Mouse (Mus musculus) lung, adult 18-20 months (tissue): ENCODE measurements around the gene Sorbs2.

Experiments
- DNase-seq, 2 experiments: peaks; one replicate each; pipeline ENCODE4 v3.0.0; 2022; ENCODE audit warnings: mixed read lengths in 2 of 2

Gene Sorbs2

GRCm38 (mm10) chr8:45626406-45626805, 118.8 kb downstream of the Sorbs2 start:
- no peak for DNase-seq

GRCm38 (mm10) chr8:45627246-45628241, 120.0 kb downstream of the Sorbs2 start:
- peak; percentile 29 to 48 for DNase-seq

- no peak for DNase-seq
Observed at GRCm38 (mm10) chr8:45628421-45629065, 121.0 kb downstream of the Sorbs2 start.

GRCm38 (mm10) chr8:45629066-45629430, 121.5 kb downstream of the Sorbs2 start:
- DNase-seq = no peak

GRCm38 (mm10) chr8:45631023-45631422, 123.4 kb downstream of the Sorbs2 start:
- DNase-seq = no peak

- DNase-seq = no peak
Observed at GRCm38 (mm10) chr8:45635155-45635554, 127.6 kb downstream of the Sorbs2 start.

- no peak for DNase-seq
Observed at GRCm38 (mm10) chr8:45637745-45638144, 130.2 kb downstream of the Sorbs2 start.

GRCm38 (mm10) chr8:45639444-45639843, 131.9 kb downstream of the Sorbs2 start:
- DNase-seq = no peak

GRCm38 (mm10) chr8:45644651-45645050, 137.1 kb downstream of the Sorbs2 start:
- DNase-seq = no peak

GRCm38 (mm10) chr8:45649063-45649462, 141.5 kb downstream of the Sorbs2 start:
- no peak for DNase-seq

- no peak for DNase-seq
Observed at GRCm38 (mm10) chr8:45649966-45650365, 142.4 kb downstream of the Sorbs2 start.

GRCm38 (mm10) chr8:45658021-45658420, 150.4 kb downstream of the Sorbs2 start:
- no peak for DNase-seq

- peak; percentile 9 to 21 for DNase-seq
Observed at GRCm38 (mm10) chr8:45658458-45659325, 151.1 kb downstream of the Sorbs2 start.

GRCm38 (mm10) chr8:45659473-45659872, 151.9 kb downstream of the Sorbs2 start:
- no peak for DNase-seq

GRCm38 (mm10) chr8:45660570-45660969, 153.0 kb downstream of the Sorbs2 start:
- DNase-seq = no peak

- DNase-seq = no peak
Observed at GRCm38 (mm10) chr8:45661605-45662004, 154.0 kb downstream of the Sorbs2 start.

- no peak for DNase-seq
Observed at GRCm38 (mm10) chr8:45666221-45666620, 158.6 kb downstream of the Sorbs2 start.

- DNase-seq = no peak
Observed at GRCm38 (mm10) chr8:45673149-45673548, 165.6 kb downstream of the Sorbs2 start.

GRCm38 (mm10) chr8:45675821-45676279, 168.3 kb downstream of the Sorbs2 start:
- DNase-seq = no peak

- no peak for DNase-seq
Observed at GRCm38 (mm10) chr8:45677114-45677853, 169.7 kb downstream of the Sorbs2 start.

GRCm38 (mm10) chr8:45677854-45678241, 170.3 kb downstream of the Sorbs2 start:
- DNase-seq = no peak

GRCm38 (mm10) chr8:45681171-45681570, 173.6 kb downstream of the Sorbs2 start:
- no peak for DNase-seq
